Mouse (Mus musculus) neural tube, embryonic 11.5 days (tissue): ENCODE results near the gene Trim47. TPM values are rescaled to one million over a fixed set of nuclear protein-coding genes. Genes with fewer than 3 reads are reported as not detected.

Source experiments
- ATAC-seq: fragments of 200-750 bp; cut with Nextera tagmentation; 2 replicates; pipeline ENCODE4 v1.8.0; 2017; ENCODE audit warnings: moderate number of reproducible peaks, mild to moderate bottlenecking, moderate TSS enrichment, moderate library complexity; ENCODE audit not compliant: insufficient read depth, low FRiP score, low TSS enrichment
- DNase-seq: peaks from one replicate; pipeline ENCODE4 v3.0.0-alpha.2; 2015; ENCODE audit warnings: low spot score
- H3K27ac ChIP-seq: fragments of 300-500 bp; sonication (generic); 2 replicates; pipeline ENCODE4 v1.5.1; 2014; ENCODE audit warnings: low read depth, mild to moderate bottlenecking, low read length
- H3K27me3 ChIP-seq: fragments of 300-500 bp; sonication (generic); 2 replicates; pipeline ENCODE4 v1.6.1; 2014; ENCODE audit warnings: mild to moderate bottlenecking, low read length, mixed read lengths; ENCODE audit not compliant: control insufficient read depth, insufficient read depth
- H3K36me3 ChIP-seq: fragments of 300-500 bp; sonication (generic); 2 replicates; pipeline ENCODE4 v1.6.1; 2014; ENCODE audit warnings: mild to moderate bottlenecking, low read length, moderate library complexity, mixed read lengths; ENCODE audit not compliant: control insufficient read depth, insufficient read depth
- H3K4me1 ChIP-seq: fragments of 300-500 bp; sonication (generic); 2 replicates; pipeline ENCODE4 v1.6.1; 2014; ENCODE audit warnings: low read length, mixed read lengths; ENCODE audit not compliant: control insufficient read depth, insufficient read depth
- H3K4me2 ChIP-seq: fragments of 300-500 bp; sonication (generic); 2 replicates; pipeline ENCODE4 v1.6.1; 2014; ENCODE audit warnings: low read depth, mild to moderate bottlenecking, moderate library complexity
- H3K4me3 ChIP-seq: fragments of 300-500 bp; sonication (generic); 2 replicates; pipeline ENCODE4 v1.5.1; 2014; ENCODE audit warnings: low read depth, low read length
- H3K9ac ChIP-seq: fragments of 300-500 bp; sonication (generic); 2 replicates; pipeline ENCODE4 v1.6.1; 2014; ENCODE audit warnings: mild to moderate bottlenecking, low read length
- H3K9me3 ChIP-seq: fragments of 300-500 bp; sonication (generic); 2 replicates; pipeline ENCODE4 v1.6.1; 2016; ENCODE audit warnings: low read length; ENCODE audit not compliant: control insufficient read depth
- WGBS: fragments of 180-500 bp; shearing (Covaris S2); extraction: QIAGEN DNeasy Blood & Tissue Kit; methylation state at CpG from one replicate; pipeline ENCODE4 v1.1.7; 2014; 5-methylcytosine and 5-hydroxymethylcytosine counted together
- polyA plus RNA-seq: library from polyadenylated mRNA; unstranded; fragments of >200 nt; fragmentation: Nextera tagmentation; extraction: Ambion mirVana; gene quantifications from 2 replicates; pipeline ENCODE4 v1.2.1, GENCODE M21; 2014

Trim47 gene
- polyA plus RNA-seq, 1 experiment from 2014 or later = 3.3 TPM

DNA sequence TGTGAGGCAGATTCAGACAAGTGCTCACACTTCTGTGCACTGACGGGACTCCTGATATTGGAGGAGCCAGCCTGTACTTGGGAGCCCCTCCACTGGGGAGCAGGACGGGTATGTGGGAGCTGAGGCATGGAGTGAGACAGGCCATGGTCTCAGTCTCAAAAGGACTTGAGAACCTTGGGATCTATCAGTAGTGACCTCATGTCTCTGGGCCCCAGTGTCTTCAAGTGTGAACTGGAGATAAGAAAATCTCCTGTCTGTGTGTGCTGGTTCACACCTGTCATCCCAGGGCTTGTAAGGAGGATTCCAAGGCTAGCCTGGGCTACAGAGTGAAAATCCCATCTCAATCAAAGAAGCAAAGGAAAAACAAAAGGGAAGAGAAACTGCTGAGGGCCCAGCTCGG is 16.5 kb upstream of the Trim47 start:
- Histone ChIP-seq H3K9me3 (no peaks in the 10 kb centered on the region), H3K4me2 (no peak overlapping the region), H3K27ac (no peak overlapping the region), H3K4me3 (no peak overlapping the region), H3K9ac (no peak overlapping the region), H3K36me3 (peaks cover 18% of the 10 kb centered on the region), H3K4me1 (no peaks in the 10 kb centered on the region), H3K27me3 (no peaks in the 10 kb centered on the region)
- ATAC-seq (no peak), DNase-seq (no peak)
- 88% methylated on average over 3 of the region's 3 CpGs for WGBS

- H3K4me2 ChIP-seq = no peak overlapping the region
- H3K9ac ChIP-seq = no peak overlapping the region
- H3K36me3 ChIP-seq = peaks cover 12% of the 10 kb centered on the region
- H3K9me3 ChIP-seq = no peaks in the 10 kb centered on the region
- ATAC-seq (no peak), DNase-seq (no peak)
- 64% methylated on average over 10 of the region's 10 CpGs for WGBS
- H3K27ac ChIP-seq = no peak overlapping the region
- H3K4me3 ChIP-seq = no peak overlapping the region
- H3K4me1 ChIP-seq = peaks cover 6% of the 10 kb centered on the region
- no peaks in the 10 kb centered on the region for H3K27me3 ChIP-seq
These were observed 15.4 kb upstream of the Trim47 start for GRCm38 (mm10) chr11:116142211-116142991.

- H3K27me3 ChIP-seq = no peaks in the 10 kb centered on the region
- peak within 1 kb of the TSS; percentile 95 for H3K4me3 ChIP-seq
- H3K4me1 ChIP-seq = peaks cover 6% of the 10 kb centered on the region
- H3K27ac ChIP-seq = peak within 1 kb of the TSS; percentile 61
- DNase-seq (peak; percentile 93), ATAC-seq (peak; percentile 94)
- H3K36me3 ChIP-seq = peaks cover 5% of the 10 kb centered on the region
- no peaks in the 10 kb centered on the region for H3K9me3 ChIP-seq
- H3K9ac ChIP-seq = peak within 1 kb of the TSS; percentile 78
- 0% methylated on average over 60 of the region's 60 CpGs for WGBS
- H3K4me2 ChIP-seq = peak within 1 kb of the TSS; percentile 66
These were observed 11.6 kb upstream of the Trim47 start, which contains the start of gene Mrpl38 for GRCm38 (mm10) chr11:116138468-116139138. Mrpl38 (minus strand) TSS chr11:116138868.

GRCm38 (mm10) chr11:116138096-116138467 is 11.1 kb upstream of the Trim47 start:
- peak overlapping the region; percentile 61 for H3K27ac ChIP-seq

GRCm38 (mm10) chr11:116134171-116134570 is 7.2 kb upstream of the Trim47 start:
- Histone ChIP-seq H3K9me3 (no peaks in the 10 kb centered on the region), H3K36me3 (peaks cover 8% of the 10 kb centered on the region), H3K27ac (no peak overlapping the region), H3K4me2 (no peak overlapping the region), H3K9ac (no peak overlapping the region), H3K27me3 (no peaks in the 10 kb centered on the region), H3K4me3 (no peak overlapping the region), H3K4me1 (peaks cover 14% of the 10 kb centered on the region)
- no peak for ATAC-seq
- no peak for DNase-seq
- WGBS = 90% methylated on average over 10 of the region's 10 CpGs

More at GRCm38 (mm10) chr11:116138096-116138467, 11.1 kb upstream of the Trim47 start:
- under 1% methylated on average over 20 of the region's 20 CpGs for WGBS
- no peak for DNase-seq
- Histone ChIP-seq H3K4me3 (peak overlapping the region; percentile 95), H3K36me3 (peaks cover 5% of the 10 kb centered on the region), H3K4me2 (peak overlapping the region; percentile 66), H3K9me3 (no peaks in the 10 kb centered on the region), H3K9ac (peak overlapping the region; percentile 78), H3K27me3 (no peaks in the 10 kb centered on the region), H3K4me1 (peaks cover 6% of the 10 kb centered on the region)
- no peak for ATAC-seq

DNA sequence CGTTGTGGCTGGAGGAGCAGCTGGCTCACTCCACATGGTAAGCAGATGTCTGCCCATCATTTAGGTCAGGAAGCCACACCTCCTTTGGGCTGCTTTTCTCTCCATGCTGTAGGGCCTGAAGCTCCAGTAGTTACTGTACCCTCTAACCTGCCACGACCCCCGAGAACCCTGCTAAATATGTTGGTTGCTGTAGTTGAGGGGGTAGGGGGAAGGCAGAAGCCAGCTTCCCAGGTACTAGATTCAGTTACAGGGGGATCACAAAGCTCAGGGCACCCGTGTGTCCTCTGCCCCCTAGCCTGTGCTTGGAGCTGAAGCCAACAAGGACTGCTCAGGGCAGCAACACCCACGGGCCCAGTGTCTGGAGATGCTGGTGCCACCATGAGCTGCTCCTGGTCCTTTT is 6.5 kb upstream of the Trim47 start:
- no peak overlapping the region for H3K4me2 ChIP-seq
- no peak for DNase-seq
- no peak overlapping the region for H3K9ac ChIP-seq
- peaks cover 8% of the 10 kb centered on the region for H3K36me3 ChIP-seq
- no peak overlapping the region for H3K27ac ChIP-seq
- 64% methylated on average over 5 of the region's 5 CpGs for WGBS
- no peak for ATAC-seq
- H3K4me1 ChIP-seq = peaks cover 14% of the 10 kb centered on the region
- no peaks in the 10 kb centered on the region for H3K27me3 ChIP-seq
- H3K4me3 ChIP-seq = no peak overlapping the region
- H3K9me3 ChIP-seq = no peaks in the 10 kb centered on the region

DNA sequence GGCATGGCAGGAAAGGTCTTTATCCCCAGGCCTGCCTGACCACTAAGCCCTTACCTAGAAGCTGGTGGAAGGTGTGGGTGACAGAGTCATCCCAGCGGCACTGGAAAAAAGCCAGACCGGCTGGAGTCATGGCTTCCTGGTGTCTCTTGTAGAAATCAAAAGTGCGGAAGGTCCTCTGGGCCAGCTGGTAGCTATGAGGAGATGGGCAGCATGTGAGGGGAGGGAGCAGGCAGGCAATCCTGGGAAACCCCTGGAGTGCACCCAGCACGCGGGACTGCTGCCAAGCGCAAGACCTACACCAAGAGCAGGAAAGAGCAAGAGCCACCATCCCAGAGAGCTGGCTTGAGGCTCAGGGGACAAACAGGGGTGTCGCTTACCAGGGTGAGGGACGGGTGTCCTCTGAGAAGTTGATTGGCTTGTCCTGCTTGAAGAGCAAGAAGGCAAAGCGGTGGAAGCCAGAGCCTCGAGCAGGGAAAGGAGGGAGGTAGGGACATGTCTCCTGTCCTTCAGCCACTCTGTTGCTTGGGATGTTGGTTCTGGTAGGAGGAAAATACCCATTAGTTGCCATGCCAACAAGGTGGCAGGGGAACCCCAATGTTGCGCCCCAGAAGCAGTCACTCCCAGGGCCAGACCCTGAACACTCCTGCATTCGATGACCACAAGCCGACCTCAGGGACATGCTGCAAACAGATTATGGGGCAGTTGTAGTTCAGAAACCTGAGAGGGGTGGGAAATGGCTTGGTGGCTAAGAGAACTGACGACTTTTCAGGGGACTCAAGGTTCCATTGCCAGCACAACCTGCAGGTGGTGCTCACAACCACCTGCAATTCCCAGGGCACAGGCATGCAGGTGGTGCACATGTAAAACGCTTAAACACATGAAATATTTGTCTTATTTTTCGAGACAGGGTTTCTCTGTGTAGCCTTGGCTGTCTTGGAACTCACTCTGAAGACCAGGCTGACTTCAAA is 5.6 kb upstream of the Trim47 start:
- DNase-seq = no peak
- no peaks in the 10 kb centered on the region for H3K27me3 ChIP-seq
- no peaks in the 10 kb centered on the region for H3K9me3 ChIP-seq
- no peak overlapping the region for H3K4me2 ChIP-seq
- peaks cover 8% of the 10 kb centered on the region for H3K36me3 ChIP-seq
- WGBS = 78% methylated on average over 16 of the region's 16 CpGs
- ATAC-seq = no peak
- H3K4me1 ChIP-seq = peaks cover 13% of the 10 kb centered on the region
- no peak overlapping the region for H3K9ac ChIP-seq
- H3K4me3 ChIP-seq = no peak overlapping the region
- H3K27ac ChIP-seq = no peak overlapping the region

- peaks cover 16% of the 10 kb centered on the region for H3K4me1 ChIP-seq
- H3K9me3 ChIP-seq = no peaks in the 10 kb centered on the region
- ATAC-seq (no peak), DNase-seq (no peak)
- no peak overlapping the region for H3K4me3 ChIP-seq
- no peak overlapping the region for H3K27ac ChIP-seq
- H3K27me3 ChIP-seq = no peaks in the 10 kb centered on the region
- WGBS = 80% methylated on average over 15 of the region's 15 CpGs
- H3K4me2 ChIP-seq = peak overlapping the region; percentile 76
- peak overlapping the region; percentile 18; the same call in 1 of the 2 replicates for H3K9ac ChIP-seq
- H3K36me3 ChIP-seq = peaks cover 8% of the 10 kb centered on the region
These were observed 4.5 kb upstream of the Trim47 start for GRCm38 (mm10) chr11:116131349-116132170.
